Mouse (Mus musculus) stomach, postnatal 0 days (tissue): ENCODE results near the gene Lama4. TPM values are rescaled to one million over a fixed set of nuclear protein-coding genes. Genes with fewer than 3 reads are reported as not detected.
A peak's percentile ranks its signal among the peaks of the same experiment; 100 is the strongest.

Experiments
- ATAC-seq: fragments of 200-750 bp; cut with Nextera tagmentation; 2 replicates; pipeline ENCODE4 v1.8.0; 2017; ENCODE audit not compliant: low FRiP score, low TSS enrichment
- DNase-seq: peaks from one replicate; pipeline ENCODE4 v3.0.0-alpha.2; 2016; ENCODE audit warnings: low spot score
- H3K27ac ChIP-seq: fragments of 300-500 bp; sonication (generic); replicated peaks from 2 replicates; pipeline ENCODE4 v1.5.1; 2014; ENCODE audit warnings: mild to moderate bottlenecking, control low read depth
- H3K27me3 ChIP-seq: fragments of 300-500 bp; sonication (generic); 2 replicates; pipeline ENCODE4 v1.6.1; 2014; ENCODE audit warnings: low read length; ENCODE audit not compliant: control insufficient read depth, insufficient read depth
- H3K36me3 ChIP-seq: fragments of 300-500 bp; sonication (generic); 2 replicates; pipeline ENCODE4 v1.6.1; 2014; ENCODE audit warnings: low read length, mixed read lengths; ENCODE audit not compliant: control insufficient read depth, insufficient read depth
- H3K4me1 ChIP-seq: fragments of 300-500 bp; sonication (generic); replicated peaks from 2 replicates; pipeline ENCODE4 v1.6.1; 2014; ENCODE audit warnings: antibody characterized with exemption; ENCODE audit not compliant: control insufficient read depth, insufficient read depth
- H3K4me2 ChIP-seq: fragments of 300-500 bp; sonication (generic); replicated peaks from 2 replicates; pipeline ENCODE4 v1.6.1; 2014; ENCODE audit warnings: low read depth, mild to moderate bottlenecking, control low read depth, moderate library complexity
- H3K4me3 ChIP-seq: fragments of 300-500 bp; sonication (generic); 2 replicates; pipeline ENCODE4 v1.5.1; 2014; ENCODE audit warnings: low read depth, low read length, control low read depth
- H3K9ac ChIP-seq: fragments of 300-500 bp; sonication (generic); 2 replicates; pipeline ENCODE4 v1.6.1; 2014; ENCODE audit warnings: mild to moderate bottlenecking, low read length, control low read depth, mixed read lengths
- H3K9me3 ChIP-seq: fragments of 300-500 bp; sonication (generic); 2 replicates; pipeline ENCODE4 v1.6.1; 2016; ENCODE audit warnings: low read length; ENCODE audit not compliant: control insufficient read depth
- CTCF ChIP-seq: IDR thresholded peaks from 2 replicates; pipeline ENCODE4 v1.5.1; 2016; ENCODE audit warnings: antibody characterized with exemption, low read depth, mild to moderate bottlenecking, moderate library complexity
- EP300 ChIP-seq: optimal IDR thresholded peaks from 2 replicates; pipeline ENCODE3; 2016; ENCODE audit warnings: antibody characterized with exemption
- WGBS: fragments of 180-500 bp; shearing (Covaris S2); extraction: QIAGEN DNeasy Blood & Tissue Kit; methylation state at CpG from one replicate; pipeline ENCODE4 v1.1.7; 2014; 5-methylcytosine and 5-hydroxymethylcytosine counted together
- polyA plus RNA-seq: library from polyadenylated mRNA; unstranded; fragments of >200 nt; fragmentation: Nextera tagmentation; extraction: Ambion mirVana; gene quantifications from 2 replicates; pipeline ENCODE4 v1.2.1, GENCODE M21; 2015

Lama4 gene
- polyA plus RNA-seq, 1 experiment from 2014 or later = 27.6 TPM

- H3K4me1 ChIP-seq = no peaks in the 10 kb centered on the region
- H3K27ac ChIP-seq = no peak overlapping the region
- H3K9me3 ChIP-seq = no peaks in the 10 kb centered on the region
- no peak overlapping the region for H3K9ac ChIP-seq
- no peaks in the 10 kb centered on the region for H3K36me3 ChIP-seq
- TF ChIP-seq EP300 = no peak
- peak; percentile 46 for TF ChIP-seq CTCF
- ATAC-seq (no peak), DNase-seq (no peak)
- WGBS = 70% methylated on average over 2 of the region's 2 CpGs
- H3K27me3 ChIP-seq = no peaks in the 10 kb centered on the region
- no peak overlapping the region for H3K4me3 ChIP-seq
- no peak overlapping the region for H3K4me2 ChIP-seq
These were observed 37.2 kb downstream of the Lama4 start for GRCm38 (mm10) chr10:39002521-39002920.

GRCm38 (mm10) chr10:39003520-39003919 is 38.2 kb downstream of the Lama4 start:
- TF ChIP-seq CTCF = no peak
- TF ChIP-seq EP300 = no peak
- ATAC-seq = no peak

GRCm38 (mm10) chr10:39005494-39005893 is 40.2 kb downstream of the Lama4 start:
- H3K27me3 ChIP-seq = no peaks in the 10 kb centered on the region
- no peak for DNase-seq
- no peaks in the 10 kb centered on the region for H3K9me3 ChIP-seq
- WGBS = 70% methylated on average over 8 of the region's 8 CpGs
- no peaks in the 10 kb centered on the region for H3K36me3 ChIP-seq
- H3K4me2 ChIP-seq = no peak overlapping the region
- no peak overlapping the region for H3K4me3 ChIP-seq
- no peak for ATAC-seq
- H3K27ac ChIP-seq = no peak overlapping the region
- no peak for TF ChIP-seq EP300
- no peak for TF ChIP-seq CTCF
- H3K9ac ChIP-seq = no peak overlapping the region
- no peaks in the 10 kb centered on the region for H3K4me1 ChIP-seq

More at GRCm38 (mm10) chr10:39003520-39003919, 38.2 kb downstream of the Lama4 start:
- Histone ChIP-seq H3K27me3 (no peaks in the 10 kb centered on the region), H3K4me3 (no peak overlapping the region), H3K4me1 (no peaks in the 10 kb centered on the region), H3K36me3 (no peaks in the 10 kb centered on the region), H3K9ac (no peak overlapping the region), H3K27ac (no peak overlapping the region), H3K4me2 (no peak overlapping the region), H3K9me3 (no peaks in the 10 kb centered on the region)
- DNase-seq = no peak

- TF ChIP-seq CTCF (no peak), EP300 (no peak)
- DNase-seq = no peak
These were observed 41.3 kb downstream of the Lama4 start for GRCm38 (mm10) chr10:39006433-39007105.

GRCm38 (mm10) chr10:39014836-39015235 is 49.5 kb downstream of the Lama4 start:
- H3K9ac ChIP-seq = no peak overlapping the region
- H3K27ac ChIP-seq = no peak overlapping the region
- DNase-seq = no peak
- 0 out of 2 replicates have a peak, but pooled peaks cover 3% of the 10 kb centered on the region for H3K36me3 ChIP-seq
- H3K4me1 ChIP-seq = no peaks in the 10 kb centered on the region
- no peak for ATAC-seq
- no peak for TF ChIP-seq EP300
- no peak for TF ChIP-seq CTCF
- WGBS = 66% methylated on average over 2 of the region's 2 CpGs
- H3K4me2 ChIP-seq = no peak overlapping the region
- no peaks in the 10 kb centered on the region for H3K9me3 ChIP-seq
- H3K4me3 ChIP-seq = no peak overlapping the region
- no peaks in the 10 kb centered on the region for H3K27me3 ChIP-seq

More at GRCm38 (mm10) chr10:39006433-39007105, 41.3 kb downstream of the Lama4 start:
- H3K27me3 ChIP-seq = no peaks in the 10 kb centered on the region
- H3K4me1 ChIP-seq = no peaks in the 10 kb centered on the region
- 64% methylated on average over 4 of the region's 4 CpGs for WGBS
- H3K4me2 ChIP-seq = no peak overlapping the region
- H3K9ac ChIP-seq = no peak overlapping the region
- no peaks in the 10 kb centered on the region for H3K9me3 ChIP-seq
- ATAC-seq = no peak
- H3K4me3 ChIP-seq = no peak overlapping the region
- no peak overlapping the region for H3K27ac ChIP-seq
- no peaks in the 10 kb centered on the region for H3K36me3 ChIP-seq

- Histone ChIP-seq H3K27me3 (no peaks in the 10 kb centered on the region), H3K9ac (no peak overlapping the region), H3K36me3 (0 out of 2 replicates have a peak, but pooled peaks cover 3% of the 10 kb centered on the region), H3K27ac (no peak overlapping the region; the same call in 1 of the 2 replicates), H3K4me2 (no peak overlapping the region), H3K4me1 (no peaks in the 10 kb centered on the region), H3K4me3 (no peak overlapping the region), H3K9me3 (no peaks in the 10 kb centered on the region)
- 41% methylated on average over 4 of the region's 4 CpGs for WGBS
- no peak for DNase-seq
- TF ChIP-seq CTCF (no peak), EP300 (no peak)
- ATAC-seq = no peak
These were observed 52.7 kb downstream of the Lama4 start for GRCm38 (mm10) chr10:39017986-39018385.
